Mouse (Mus musculus): ENCODE data around the gene Spg11. TPM values are rescaled to one million over a fixed set of nuclear protein-coding genes. Genes with fewer than 3 reads are reported as not detected.
A peak's percentile ranks its signal among the peaks of the same experiment; 100 is the strongest.
"Not testable (repeated sequence)": the region's sequence is repeated elsewhere in the genome, so short reads cannot be mapped to it uniquely, and the experiment has no call there.

Spg11 gene
- polyA plus RNA-seq, 1 experiment from 2014 or later, result 11.2 TPM

DNA sequence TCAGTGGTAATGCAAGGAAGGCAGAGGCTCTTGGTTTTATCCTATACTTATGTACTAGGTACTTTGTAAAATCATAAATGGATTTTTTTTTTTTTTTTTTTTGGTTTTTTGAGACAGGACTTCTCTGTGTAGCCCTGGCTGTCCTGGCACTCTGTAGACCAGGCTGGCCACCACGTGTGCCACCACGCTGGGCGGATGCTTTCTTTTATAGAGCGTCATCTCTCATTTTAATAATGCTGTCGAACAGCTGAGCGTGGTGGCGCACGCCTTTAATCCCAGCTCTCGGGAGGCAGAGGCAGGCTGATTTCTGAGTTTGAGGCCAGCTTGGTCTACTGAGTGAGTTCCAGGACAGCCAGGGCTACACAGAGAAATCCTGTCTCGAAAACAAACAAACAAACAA, 91.1 kb downstream of the Spg11 start:
- Histone ChIP-seq H3K4me1 (replicated peaks) (peaks cover 15% of the 10 kb centered on the region), H3K4me3 (peak overlapping the region; percentile 96), H3K36me3 (peaks cover 16% of the 10 kb centered on the region)
- not testable (repeated sequence) for DNase-seq (ENCODE audit: low spot score); H3K9me3 ChIP-seq; H3K27me3 ChIP-seq (ENCODE audit: insufficient read depth, poor library complexity, severe bottlenecking); H3K27ac ChIP-seq
- 92% methylated on average over 10 of the region's 10 CpGs for WGBS

DNA sequence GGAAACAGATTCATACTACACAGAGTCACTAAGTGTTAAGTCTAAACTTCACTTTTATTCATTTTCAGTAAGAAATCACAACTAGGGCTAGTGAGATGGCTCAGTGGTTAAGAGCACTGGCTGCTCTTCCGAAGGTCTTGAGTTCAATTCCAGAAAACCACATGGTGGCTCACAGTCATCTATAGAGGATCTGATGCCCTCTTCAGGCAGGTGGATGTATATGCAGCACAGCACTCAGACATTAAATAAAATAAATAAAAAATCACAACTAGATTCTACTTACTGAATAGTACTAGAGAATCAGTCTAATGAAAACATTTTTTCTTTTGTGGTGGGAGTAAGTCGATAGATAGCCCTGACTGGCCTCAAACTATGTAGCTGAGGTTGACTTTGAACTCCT, 95.9 kb downstream of the Spg11 start:
- no peak for DNase-seq (ENCODE audit: low spot score)
- WGBS, result 78% methylated on average over 2 of the region's 2 CpGs
- no peak overlapping the region for H3K4me3 ChIP-seq
- no peak overlapping the region for H3K27ac ChIP-seq
- H3K4me1 ChIP-seq (replicated peaks), result no peaks in the 10 kb centered on the region
- no peaks in the 10 kb centered on the region for H3K36me3 ChIP-seq
- H3K9me3 ChIP-seq, result no peaks in the 10 kb centered on the region
- H3K27me3 ChIP-seq (ENCODE audit: insufficient read depth, poor library complexity, severe bottlenecking), result no peaks in the 10 kb centered on the region

GRCm38 (mm10) chr2:122018705-122019104, 99.5 kb downstream of the Spg11 start:
- H3K27ac ChIP-seq, result no peak overlapping the region
- no peaks in the 10 kb centered on the region for H3K4me1 ChIP-seq (replicated peaks)
- no peak for DNase-seq (ENCODE audit: low spot score)
- no peaks in the 10 kb centered on the region for H3K27me3 ChIP-seq (ENCODE audit: insufficient read depth, poor library complexity, severe bottlenecking)
- WGBS, result 71% methylated on average over 1 of the region's 1 CpGs
- peaks cover 25% of the 10 kb centered on the region for H3K36me3 ChIP-seq
- H3K9me3 ChIP-seq, result no peaks in the 10 kb centered on the region
- no peak overlapping the region for H3K4me3 ChIP-seq

DNA sequence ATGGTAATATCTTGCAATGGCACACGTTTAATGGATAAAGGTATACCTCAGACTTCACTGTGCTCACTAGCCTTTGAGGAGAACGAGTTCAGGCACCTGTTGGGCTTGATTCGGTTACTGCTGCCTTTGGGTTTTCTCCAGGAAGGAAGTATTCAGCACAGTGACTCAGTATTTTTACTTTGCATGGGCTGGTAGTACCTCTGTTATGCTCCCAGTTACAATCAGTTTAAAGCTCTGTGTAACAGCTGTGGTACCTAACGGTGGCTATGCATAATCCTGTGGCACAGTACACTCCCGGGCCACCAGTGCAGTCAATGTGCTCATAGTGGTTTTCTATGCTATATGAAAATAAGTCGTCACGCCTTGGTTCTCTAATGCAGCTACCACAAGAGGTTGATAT, 106.7 kb downstream of the Spg11 start:
- H3K4me3 ChIP-seq, result no peak overlapping the region
- no peak overlapping the region for H3K27ac ChIP-seq
- no peaks in the 10 kb centered on the region for H3K27me3 ChIP-seq (ENCODE audit: insufficient read depth, poor library complexity, severe bottlenecking)
- peaks cover 75% of the 10 kb centered on the region for H3K36me3 ChIP-seq
- H3K4me1 ChIP-seq (replicated peaks), result no peaks in the 10 kb centered on the region
- no peak for DNase-seq (ENCODE audit: low spot score)
- H3K9me3 ChIP-seq, result no peaks in the 10 kb centered on the region
- 95% methylated on average over 7 of the region's 7 CpGs for WGBS

- 94% methylated on average over 3 of the region's 3 CpGs for WGBS
- Histone ChIP-seq H3K9me3 (no peaks in the 10 kb centered on the region), H3K27ac (no peak overlapping the region), H3K4me1 (replicated peaks) (no peaks in the 10 kb centered on the region), H3K4me3 (no peak overlapping the region), H3K27me3 (ENCODE audit: insufficient read depth, poor library complexity, severe bottlenecking) (no peaks in the 10 kb centered on the region), H3K36me3 (peaks cover 77% of the 10 kb centered on the region)
- DNase-seq (ENCODE audit: low spot score), result no peak
These were observed 109.4 kb downstream of the Spg11 start for GRCm38 (mm10) chr2:122008832-122009231.

Other genes with a start within 250 kb of the Spg11 start
- 41.9 and 53.4 TPM in 2 replicates for gene Ctdspl2, start 162.4 kb downstream of the Spg11 start, polyA plus RNA-seq (2016; fragmentation: Nextera tagmentation; extraction: Ambion mirVana)
- gene Mageb3, start 162.3 kb downstream of the Spg11 start, polyA plus RNA-seq (2016; fragmentation: Nextera tagmentation; extraction: Ambion mirVana), result 0.35 and 0.46 TPM in 2 replicates
- 9.8 and 12.3 TPM in 2 replicates for gene Eif3j1, start 89.8 kb downstream of the Spg11 start, polyA plus RNA-seq (2016; fragmentation: Nextera tagmentation; extraction: Ambion mirVana)
- 117 TPM in 2 replicates for gene B2m, start 29.3 kb upstream of the Spg11 start, polyA plus RNA-seq (2016; fragmentation: Nextera tagmentation; extraction: Ambion mirVana)
- gene Trim69, start 42.3 kb upstream of the Spg11 start, polyA plus RNA-seq (2016; fragmentation: Nextera tagmentation; extraction: Ambion mirVana), result 0.09 TPM in 1 of 2 replicates, not detected in the other
- gene Patl2, start 67.8 kb upstream of the Spg11 start, polyA plus RNA-seq (2016; fragmentation: Nextera tagmentation; extraction: Ambion mirVana), result not detected in 2 replicates
- gene Terb2, start 67.9 kb upstream of the Spg11 start, polyA plus RNA-seq (2016; fragmentation: Nextera tagmentation; extraction: Ambion mirVana), result not detected in 2 replicates
- 28.2 and 38.3 TPM in 2 replicates for gene Sord, start 116.4 kb upstream of the Spg11 start, polyA plus RNA-seq (2016; fragmentation: Nextera tagmentation; extraction: Ambion mirVana)
- not detected in 2 replicates for gene Duox2, start 180.1 kb upstream of the Spg11 start, polyA plus RNA-seq (2016; fragmentation: Nextera tagmentation; extraction: Ambion mirVana)
- not detected in 2 replicates for gene Duoxa2, start 180.5 kb upstream of the Spg11 start, polyA plus RNA-seq (2016; fragmentation: Nextera tagmentation; extraction: Ambion mirVana)
- gene Duoxa1, start 195.3 kb upstream of the Spg11 start, polyA plus RNA-seq (2016; fragmentation: Nextera tagmentation; extraction: Ambion mirVana), result not detected in 2 replicates
- gene Duox1, start 197.3 kb upstream of the Spg11 start, polyA plus RNA-seq (2016; fragmentation: Nextera tagmentation; extraction: Ambion mirVana), result 0.04 TPM in 1 of 2 replicates, not detected in the other